Comparison of ENCODE assay signal across 8 mouse cellular contexts in the genomic region with DNA sequence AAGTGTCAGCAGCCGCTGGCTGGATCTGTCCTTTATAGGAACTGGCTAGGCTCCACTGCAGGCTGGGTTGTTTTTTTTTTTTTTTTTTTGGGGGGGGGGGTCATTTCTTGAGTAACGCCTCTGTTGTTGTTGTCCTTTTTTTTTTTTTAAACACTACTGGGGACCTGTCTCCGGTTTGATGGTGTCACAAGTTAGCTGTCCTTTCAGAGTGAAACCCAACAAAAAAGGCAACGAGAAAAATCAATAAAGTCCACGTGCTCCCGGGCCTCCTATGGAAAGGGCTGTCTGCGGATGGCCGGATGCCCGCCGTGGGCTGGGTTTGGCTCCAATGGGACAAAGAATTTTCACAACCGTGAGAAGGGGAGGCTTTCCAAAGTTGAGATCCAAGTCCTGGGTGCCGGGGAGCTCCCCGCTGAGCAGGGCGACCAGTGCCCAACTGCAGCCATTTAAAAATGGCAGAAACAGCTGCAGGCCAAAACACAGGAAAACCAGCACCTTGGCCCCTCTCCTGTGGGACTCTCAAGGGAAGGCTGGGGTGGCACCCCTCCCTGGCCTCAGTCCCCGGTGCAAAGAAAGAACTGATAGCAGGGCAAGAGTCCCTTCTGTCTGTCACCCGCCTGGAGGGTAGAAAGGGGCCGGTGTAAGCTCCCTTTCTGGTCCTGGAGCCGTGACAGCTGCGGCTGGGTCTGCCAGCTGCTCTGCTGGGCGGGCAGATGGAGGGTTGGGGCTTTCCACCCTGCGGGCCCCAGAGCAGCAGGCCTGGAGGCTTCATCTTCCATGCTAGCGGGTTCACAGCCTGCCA. TPM values are rescaled to one million over a fixed set of nuclear protein-coding genes. Genes with fewer than 3 reads are reported as not detected.
DNase-seq lines count a peak whose midpoint lies in the region; ATAC-seq and TF ChIP-seq lines count a peak whose summit lies in the region.

No protein-coding gene starts in this region.

- peak overlapping the region; percentile 89 for H3K4me3 ChIP-seq in G1E (ENCODE audit: low read depth, low read length)
- peak overlapping the region; percentile 96 for H3K4me3 ChIP-seq in forebrain, embryonic 14.5 days (ENCODE audit: low read depth, low read length)
- H3K4me3 ChIP-seq in lung, postnatal 0 days (ENCODE audit: low read depth, low read length) = peak overlapping the region; percentile 89

- peaks cover 43% of the 10 kb centered on the region for H3K36me3 ChIP-seq in G1E (replicated peaks)
- peaks cover 13% of the 10 kb centered on the region; the same call in 1 of the 2 replicates for H3K36me3 ChIP-seq in forebrain, embryonic 14.5 days (ENCODE audit: control insufficient read depth, insufficient read depth, low read length)
- no peaks in the 10 kb centered on the region for H3K36me3 ChIP-seq in lung, postnatal 0 days (ENCODE audit: insufficient read depth, low read length)

- no peak for TF ChIP-seq EP300 in lung, postnatal 0 days (IDR thresholded peaks at IDR 0.05)

- H3K4me1 ChIP-seq in G1E (ENCODE audit: insufficient read depth, low read depth, low read length) = peaks cover 47% of the 10 kb centered on the region
- H3K4me1 ChIP-seq in forebrain, embryonic 14.5 days (ENCODE audit: control insufficient read depth, insufficient read depth, low read length) = peaks cover 19% of the 10 kb centered on the region
- peaks cover 16% of the 10 kb centered on the region for H3K4me1 ChIP-seq in lung, postnatal 0 days (ENCODE audit: insufficient read depth, low read depth, low read length)

- 2% methylated on average over 22 of the region's 22 CpGs for WGBS in forebrain, embryonic 14.5 days
- WGBS in lung, postnatal 0 days = 4% methylated on average over 22 of the region's 22 CpGs

- no peaks in the 10 kb centered on the region for H3K27me3 ChIP-seq in G1E (ENCODE audit: insufficient read depth, low read length)
- H3K27me3 ChIP-seq in forebrain, embryonic 14.5 days (replicated peaks; ENCODE audit: control insufficient read depth, insufficient read depth, low read length) = no peaks in the 10 kb centered on the region
- no peaks in the 10 kb centered on the region for H3K27me3 ChIP-seq in lung, postnatal 0 days (replicated peaks; ENCODE audit: insufficient read depth, low read length)

- H3K9me3 ChIP-seq in G1E (replicated peaks) = no peaks in the 10 kb centered on the region
- no peaks in the 10 kb centered on the region for H3K9me3 ChIP-seq in forebrain, embryonic 14.5 days (replicated peaks; ENCODE audit: control insufficient read depth, low read length)
- no peaks in the 10 kb centered on the region for H3K9me3 ChIP-seq in lung, postnatal 0 days (ENCODE audit: low read length)

- no peak for TF ChIP-seq CTCF in G1E (IDR thresholded peaks at IDR 0.05; ENCODE audit: low read depth, low read length)
- TF ChIP-seq CTCF in lung, postnatal 0 days (IDR thresholded peaks at IDR 0.05) = no peak

- peak overlapping the region; percentile 100 for H3K27ac ChIP-seq in forebrain, embryonic 14.5 days (ENCODE audit: low read depth, low read length)
- peak overlapping the region; percentile 96 for H3K27ac ChIP-seq in lung, postnatal 0 days (ENCODE audit: low read length)

- intact Hi-C loops in heart, postnatal 36 days (cut with DNase I) = no loop called here

- peak overlapping the region; percentile 99 for H3K9ac ChIP-seq in forebrain, embryonic 14.5 days (ENCODE audit: low read length)
- peak overlapping the region; percentile 66; the same call in 1 of the 2 replicates for H3K9ac ChIP-seq in lung, postnatal 0 days (replicated peaks; ENCODE audit: low read depth)

- peak; percentile 32 for DNase-seq in G1E (ENCODE audit: low spot score)
- peak; percentile 20 for DNase-seq in c-Kit-positive CD71-positive TER-119-negative erythroid progenitor cells, embryonic 14.5 days (ENCODE audit: low read depth)
- DNase-seq in forebrain, embryonic 14.5 days (ENCODE audit: low spot score) = peak; percentile 87
- peak; percentile 75 to 81 for DNase-seq in heart, postnatal 36 days
- peak; percentile 44 to 60 for DNase-seq in layer of hippocampus, adult 8-10 months (ENCODE audit: low spot score in 2 of 2)
- DNase-seq in lung, postnatal 0 days (ENCODE audit: low spot score) = peak; percentile 90
- peak; percentile 79 for DNase-seq in retina, embryonic 14.5 days (ENCODE audit: low spot score)
- peak; percentile 80 for DNase-seq in thymus, postnatal 4 days

- ATAC-seq in G1E (ENCODE audit: extremely low read depth, insufficient number of reproducible peaks, low FRiP score, poor library complexity, severe bottlenecking) = no peak
- ATAC-seq in forebrain, embryonic 14.5 days = peak; percentile 74
- peak; percentile 64 for ATAC-seq in lung, postnatal 0 days

- H3K4me2 ChIP-seq in forebrain, embryonic 14.5 days (ENCODE audit: low read length) = peak overlapping the region; percentile 81
- H3K4me2 ChIP-seq in lung, postnatal 0 days (replicated peaks; ENCODE audit: low read depth, low read length) = peak overlapping the region; percentile 96

RNA-seq across cellular contexts. Expression of a gene that starts 2.4 kb away (rescaled TPM):
- 33.9 and 41.0 TPM in 2 replicates for total RNA-seq in G1E (2014; fragmentation: Nextera tagmentation)
- total RNA-seq in G1E (2017) = 13.4 and 14.8 TPM in 2 replicates
- 41.1 and 49.4 TPM in 2 replicates for polyA plus RNA-seq in G1E (2012)
- polyA plus RNA-seq in forebrain, embryonic 14.5 days (2014; fragmentation: Nextera tagmentation; extraction: Ambion mirVana) = 71.6 and 78.2 TPM in 2 replicates
- total RNA-seq in heart, postnatal 36 days (2021) = 10 to 100 TPM in 1 of 2 experiments, 1 to 10 TPM in 1; 7.1 to 12.3 TPM
- 10 to 100 TPM; 58.5 to 66.1 (median 62.9) TPM for total RNA-seq in layer of hippocampus, adult 8-10 months (2022)
- polyA plus RNA-seq in lung, postnatal 0 days (2015; fragmentation: Nextera tagmentation; extraction: Ambion mirVana) = 7.7 and 7.9 TPM in 2 replicates

RNA-seq across cellular contexts. Expression of a gene that starts 48.5 kb away (rescaled TPM):
- total RNA-seq in G1E (2014; fragmentation: Nextera tagmentation) (42.8 and 42.9 TPM in 2 replicates), G1E (2017) (3.9 TPM in 2 replicates)
- polyA plus RNA-seq in G1E (2012) = 13.2 and 15.8 TPM in 2 replicates
- 11.5 and 15.2 TPM in 2 replicates for polyA plus RNA-seq in forebrain, embryonic 14.5 days (2014; fragmentation: Nextera tagmentation; extraction: Ambion mirVana)
- total RNA-seq in heart, postnatal 36 days (2021) = 10 to 100 TPM; 30.4 to 31.8 TPM
- total RNA-seq in layer of hippocampus, adult 8-10 months (2022) = 10 to 100 TPM; 17.7 to 23.0 (median 21.0) TPM
- 11.2 and 11.5 TPM in 2 replicates for polyA plus RNA-seq in lung, postnatal 0 days (2015; fragmentation: Nextera tagmentation; extraction: Ambion mirVana)

Comparison
In these comparisons a context has a peak if more than half of its experiments do, and no peak if none do; other contexts are left out.
1. DNase-seq: peak in every context shown above with its lines; median percentile 90 in lung, postnatal 0 days; 87 in forebrain, embryonic 14.5 days; 80 in thymus, postnatal 4 days; 79 in retina, embryonic 14.5 days; 78 in heart, postnatal 36 days; 52 in layer of hippocampus, adult 8-10 months; 32 in G1E; 20 in c-Kit-positive CD71-positive TER-119-negative erythroid progenitor cells, embryonic 14.5 days.